Mouse (Mus musculus) kidney, postnatal 0 days (tissue): ENCODE results near the gene Clstn3. TPM values are rescaled to one million over a fixed set of nuclear protein-coding genes. Genes with fewer than 3 reads are reported as not detected.

Experiments
- ATAC-seq: fragments of 200-750 bp; cut with Nextera tagmentation; replicated peaks from 2 replicates; pipeline ENCODE4 v1.8.0; 2017; ENCODE audit warnings: low read depth, moderate number of reproducible peaks, moderate TSS enrichment, moderate library complexity; ENCODE audit not compliant: low FRiP score
- DNase-seq: peaks from one replicate; pipeline ENCODE4 v3.0.0-alpha.2; 2016; ENCODE audit warnings: low spot score
- H3K27ac ChIP-seq: fragments of 300-500 bp; sonication (generic); 2 replicates; pipeline ENCODE4 v1.5.1; 2014; ENCODE audit warnings: mild to moderate bottlenecking
- H3K27me3 ChIP-seq: fragments of 300-500 bp; sonication (generic); 2 replicates; pipeline ENCODE4 v1.6.1; 2014; ENCODE audit warnings: low read length, mixed read lengths; ENCODE audit not compliant: insufficient read depth
- H3K36me3 ChIP-seq: fragments of 300-500 bp; sonication (generic); 2 replicates; pipeline ENCODE4 v1.6.1; 2014; ENCODE audit warnings: low read length, mixed read lengths; ENCODE audit not compliant: insufficient read depth
- H3K4me1 ChIP-seq: fragments of 300-500 bp; sonication (generic); replicated peaks from 2 replicates; pipeline ENCODE4 v1.6.1; 2014; ENCODE audit warnings: antibody characterized with exemption, low read length, mixed read lengths; ENCODE audit not compliant: insufficient read depth
- H3K4me2 ChIP-seq: fragments of 300-500 bp; sonication (generic); 2 replicates; pipeline ENCODE4 v1.6.1; 2014; ENCODE audit warnings: mild to moderate bottlenecking, low read length, moderate library complexity, mixed read lengths
- H3K4me3 ChIP-seq: fragments of 300-500 bp; sonication (generic); replicated peaks from 2 replicates; pipeline ENCODE4 v1.5.1; 2014; ENCODE audit warnings: low read depth, low read length
- H3K9ac ChIP-seq: fragments of 300-500 bp; sonication (generic); 2 replicates; pipeline ENCODE4 v1.6.1; 2014; ENCODE audit warnings: low read depth, low read length
- H3K9me3 ChIP-seq: fragments of 300-500 bp; sonication (generic); replicated peaks from 2 replicates; pipeline ENCODE4 v1.6.1; 2016; ENCODE audit warnings: low read length, inconsistent platforms, mixed read lengths
- CTCF ChIP-seq: IDR thresholded peaks from 2 replicates; pipeline ENCODE4 v1.5.1; 2016; ENCODE audit warnings: antibody characterized with exemption, low read depth, mild to moderate bottlenecking, moderate library complexity
- WGBS: fragments of 180-500 bp; shearing (Covaris S2); extraction: QIAGEN DNeasy Blood & Tissue Kit; methylation state at CpG from one replicate; pipeline ENCODE4 v1.1.7; 2014; 5-methylcytosine and 5-hydroxymethylcytosine counted together
- polyA plus RNA-seq: library from polyadenylated mRNA; unstranded; fragments of >200 nt; fragmentation: Nextera tagmentation; extraction: Ambion mirVana; gene quantifications from 2 replicates; pipeline ENCODE4 v1.2.1, GENCODE M21; 2015

The Clstn3 gene
- polyA plus RNA-seq, 1 experiment from 2014 or later = 2.5 TPM

DNA sequence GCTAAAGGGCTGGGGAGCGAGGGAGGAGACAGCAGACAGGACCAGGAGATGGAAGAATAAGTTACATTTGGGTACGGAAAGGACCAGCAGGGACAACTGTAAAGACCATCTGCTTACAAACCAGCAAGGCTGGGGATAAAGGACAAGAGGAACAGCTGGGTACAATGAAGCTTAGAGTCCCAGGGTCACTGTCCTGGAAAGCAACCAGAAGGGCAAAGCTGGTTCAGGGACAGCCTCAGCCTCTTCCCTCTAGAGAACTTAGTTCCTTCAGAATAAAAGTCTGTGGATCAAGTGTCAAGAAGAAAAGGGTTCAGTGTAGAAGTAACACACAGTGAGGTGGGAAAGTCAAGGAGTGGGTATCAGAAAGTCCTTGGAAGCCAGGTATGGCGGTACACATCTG is 6.5 kb upstream of the Clstn3 start:
- WGBS = 95% methylated on average over 3 of the region's 3 CpGs
- no peaks in the 10 kb centered on the region for H3K4me1 ChIP-seq
- H3K27ac ChIP-seq = no peak overlapping the region
- H3K9me3 ChIP-seq = no peaks in the 10 kb centered on the region
- DNase-seq (no peak), ATAC-seq (no peak)
- no peak overlapping the region for H3K9ac ChIP-seq
- no peak for TF ChIP-seq CTCF
- no peak overlapping the region for H3K4me2 ChIP-seq
- H3K36me3 ChIP-seq = no peaks in the 10 kb centered on the region
- no peaks in the 10 kb centered on the region for H3K27me3 ChIP-seq
- H3K4me3 ChIP-seq = no peak overlapping the region

DNA sequence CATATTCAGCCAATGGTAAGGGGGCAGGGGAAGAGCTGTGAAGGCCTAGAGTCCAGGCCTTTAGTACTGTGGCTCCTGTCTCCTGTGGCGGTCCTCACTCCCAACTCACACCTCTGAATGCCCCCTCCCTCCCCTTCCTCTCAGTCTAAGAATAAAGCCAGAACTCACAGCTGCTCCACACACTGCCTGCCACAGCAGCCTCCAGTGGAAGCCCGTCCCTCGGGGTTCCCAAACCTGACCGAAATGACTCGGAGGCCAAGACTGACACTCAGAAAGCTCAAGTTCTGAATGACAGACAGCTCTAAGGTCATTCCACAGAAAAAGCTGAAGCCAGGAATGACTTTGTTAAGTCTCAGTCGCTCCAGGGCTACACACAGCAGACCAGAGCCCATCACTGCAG is 1.1 kb upstream of the Clstn3 start:
- Histone ChIP-seq H3K4me1 (0 out of 2 replicates have a peak, but pooled peaks cover 5% of the 10 kb centered on the region), H3K9ac (no peak overlapping the region), H3K4me3 (no peak overlapping the region), H3K27ac (no peak overlapping the region), H3K27me3 (no peaks in the 10 kb centered on the region), H3K4me2 (no peak overlapping the region), H3K9me3 (no peaks in the 10 kb centered on the region), H3K36me3 (no peaks in the 10 kb centered on the region)
- 78% methylated on average over 6 of the region's 6 CpGs for WGBS
- no peak for TF ChIP-seq CTCF
- DNase-seq (no peak), ATAC-seq (no peak)

DNA sequence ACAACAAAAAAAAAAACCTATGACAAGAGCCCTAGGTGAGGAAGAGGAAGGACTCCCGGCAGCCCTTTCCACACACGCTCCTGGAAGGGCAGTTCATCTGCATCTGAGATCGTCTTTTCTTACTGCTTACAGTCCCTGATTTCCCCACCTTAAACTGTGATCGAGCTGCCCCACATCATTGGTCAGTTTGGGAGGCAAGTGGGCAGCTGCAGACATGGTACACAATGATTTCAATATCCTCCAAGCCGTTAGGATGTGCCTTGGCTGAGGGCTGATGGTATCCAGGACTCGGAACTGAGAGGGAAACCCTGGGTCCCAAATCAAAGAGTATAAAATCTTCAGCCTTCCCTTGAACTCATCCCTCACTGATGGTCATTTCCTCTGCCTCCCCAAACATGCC is 705 bp upstream of the Clstn3 start:
- WGBS = 41% methylated on average over 6 of the region's 6 CpGs
- H3K9ac ChIP-seq = peak overlapping the region; percentile 42; the same call in 1 of the 2 replicates
- H3K4me2 ChIP-seq = peak overlapping the region; percentile 74
- H3K27me3 ChIP-seq = no peaks in the 10 kb centered on the region
- TF ChIP-seq CTCF = no peak
- 0 out of 2 replicates have a peak, but pooled peaks cover 5% of the 10 kb centered on the region for H3K4me1 ChIP-seq
- no peaks in the 10 kb centered on the region for H3K36me3 ChIP-seq
- ATAC-seq = no peak
- H3K27ac ChIP-seq = no peak overlapping the region
- no peaks in the 10 kb centered on the region for H3K9me3 ChIP-seq
- DNase-seq = no peak
- peak overlapping the region; percentile 37 for H3K4me3 ChIP-seq

DNA sequence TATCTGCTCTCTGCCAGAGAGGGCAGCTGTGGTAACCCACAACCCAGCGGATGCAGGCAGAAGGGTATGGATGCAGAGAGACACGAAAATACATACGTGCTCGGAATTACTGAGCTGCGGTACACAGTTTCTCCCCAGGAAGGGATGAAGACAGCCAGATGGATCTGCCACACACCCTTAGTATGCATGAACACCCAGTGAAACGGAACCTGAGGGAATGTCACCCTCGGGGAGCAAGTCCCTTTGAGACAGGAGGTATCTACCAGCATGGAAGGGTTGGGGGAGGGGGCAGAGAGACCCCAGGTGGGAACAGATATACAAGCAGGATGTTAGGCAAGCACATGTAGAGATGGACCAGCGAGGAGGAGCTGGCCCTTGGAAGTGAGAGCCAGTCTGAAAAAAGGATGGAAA is 708 bp downstream of the Clstn3 start:
- Histone ChIP-seq H3K4me3 (no peak overlapping the region), H3K9me3 (no peaks in the 10 kb centered on the region), H3K9ac (no peak overlapping the region), H3K27ac (no peak overlapping the region), H3K36me3 (no peaks in the 10 kb centered on the region), H3K27me3 (no peaks in the 10 kb centered on the region), H3K4me1 (0 out of 2 replicates have a peak, but pooled peaks cover 5% of the 10 kb centered on the region), H3K4me2 (peak overlapping the region; percentile 74)
- 24% methylated on average over 8 of the region's 8 CpGs for WGBS
- TF ChIP-seq CTCF = no peak
- no peak for ATAC-seq
- no peak for DNase-seq

DNA sequence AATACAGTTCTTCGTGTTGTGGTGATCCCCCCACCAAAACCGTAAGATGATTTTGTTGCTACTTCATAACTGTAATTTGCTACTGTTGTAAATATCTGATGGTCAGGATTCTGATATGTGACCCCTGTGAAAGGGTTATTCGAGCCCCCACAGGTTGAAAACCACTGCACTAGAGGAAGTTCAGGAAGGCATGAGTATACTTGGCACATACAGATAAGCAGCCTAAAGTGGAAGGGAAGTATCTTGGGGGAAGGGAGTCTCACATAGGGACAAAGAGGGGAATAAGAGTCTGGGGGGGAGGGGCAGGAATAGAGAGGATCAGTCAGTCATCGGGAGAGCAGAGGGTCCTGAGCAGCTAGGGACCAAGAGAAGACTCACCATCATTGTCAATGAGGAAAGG is 5.2 kb downstream of the Clstn3 start:
- H3K27me3 ChIP-seq = no peaks in the 10 kb centered on the region
- WGBS = 84% methylated on average over 4 of the region's 4 CpGs
- no peak for TF ChIP-seq CTCF
- DNase-seq (no peak), ATAC-seq (no peak)
- no peak overlapping the region for H3K4me2 ChIP-seq
- H3K4me1 ChIP-seq = 0 out of 2 replicates have a peak, but pooled peaks cover under 1% of the 10 kb centered on the region
- H3K9ac ChIP-seq = no peak overlapping the region
- no peak overlapping the region for H3K4me3 ChIP-seq
- no peaks in the 10 kb centered on the region for H3K9me3 ChIP-seq
- H3K27ac ChIP-seq = no peak overlapping the region
- H3K36me3 ChIP-seq = no peaks in the 10 kb centered on the region

DNA sequence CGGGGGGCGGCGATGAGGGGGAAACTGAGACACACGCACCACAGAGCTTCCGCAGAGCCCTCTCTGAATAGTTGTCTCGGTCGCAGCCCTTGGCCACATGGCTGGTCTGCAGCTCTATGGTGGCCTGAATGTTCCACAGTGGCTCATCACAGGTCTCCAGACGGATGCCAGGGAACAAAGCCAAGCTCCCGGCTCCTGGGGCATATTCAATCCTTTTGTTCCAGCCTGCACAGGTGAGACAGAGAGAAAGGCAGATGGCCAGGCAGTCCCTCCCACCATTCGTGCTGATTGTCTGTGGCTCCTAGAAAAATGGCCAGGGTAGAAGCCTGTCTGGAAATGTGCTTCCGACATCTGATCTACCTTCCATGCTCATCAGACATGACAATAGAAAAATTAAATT is 6.1 kb downstream of the Clstn3 start:
- no peak for ATAC-seq
- DNase-seq = no peak
- 87% methylated on average over 11 of the region's 11 CpGs for WGBS

DNA sequence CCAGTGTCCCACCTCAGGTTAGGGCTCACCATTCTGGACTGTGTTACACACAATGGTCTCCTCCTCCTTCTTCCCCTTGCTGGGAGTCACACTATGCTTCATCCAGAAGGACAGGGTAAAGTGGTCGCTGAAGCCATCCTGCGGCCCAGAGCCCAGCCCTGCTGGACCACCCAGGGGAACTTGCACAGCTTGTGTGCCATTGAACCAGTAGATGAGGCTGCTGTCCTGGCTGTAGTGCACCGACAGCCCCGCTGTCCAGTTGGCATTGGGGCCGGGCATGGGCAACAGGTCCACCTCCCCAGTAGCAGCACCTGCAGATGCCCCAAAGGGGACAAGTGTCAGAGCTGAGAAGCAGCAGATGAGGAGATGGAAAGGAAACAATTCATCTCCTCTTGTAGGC is 6.8 kb downstream of the Clstn3 start:
- H3K4me3 ChIP-seq = no peak overlapping the region
- no peaks in the 10 kb centered on the region for H3K27me3 ChIP-seq
- no peak for TF ChIP-seq CTCF
- H3K9ac ChIP-seq = no peak overlapping the region
- ATAC-seq = no peak
- no peak for DNase-seq
- no peaks in the 10 kb centered on the region for H3K4me1 ChIP-seq
- H3K36me3 ChIP-seq = no peaks in the 10 kb centered on the region
- 90% methylated on average over 5 of the region's 5 CpGs for whole genome bisulfite sequencing
- no peak overlapping the region for H3K27ac ChIP-seq
- H3K9me3 ChIP-seq = no peaks in the 10 kb centered on the region
- no peak overlapping the region for H3K4me2 ChIP-seq

More for the DNA sequence above, 6.1 kb downstream of the Clstn3 start:
- Histone ChIP-seq H3K4me1 (no peaks in the 10 kb centered on the region), H3K9me3 (no peaks in the 10 kb centered on the region), H3K4me2 (no peak overlapping the region), H3K9ac (no peak overlapping the region), H3K36me3 (no peaks in the 10 kb centered on the region), H3K27me3 (no peaks in the 10 kb centered on the region), H3K27ac (no peak overlapping the region), H3K4me3 (no peak overlapping the region)
- TF ChIP-seq CTCF = no peak
